Mouse (Mus musculus) kidney, adult 2 months (tissue): Measurements from ENCODE around the gene Selenoo. TPM values are rescaled to one million over a fixed set of nuclear protein-coding genes. Genes with fewer than 3 reads are reported as not detected.

Source experiments
- DNase-seq: peaks from one replicate; pipeline ENCODE4 v3.0.0; 2021
- H3K27ac ChIP-seq: fragments of 200-500 bp; 2 replicates; pipeline ENCODE4 v1.5.1; 2012; ENCODE audit warnings: low read depth, low read length, control low read depth, inconsistent platforms; ENCODE audit not compliant: insufficient read depth
- H3K27me3 ChIP-seq: fragments of 200-500 bp; replicated peaks from 2 replicates; pipeline ENCODE4 v1.6.1; 2012; ENCODE audit warnings: mild to moderate bottlenecking, moderate library complexity, low read length, inconsistent platforms; ENCODE audit not compliant: control insufficient read depth, insufficient read depth
- H3K36me3 ChIP-seq: fragments of 200-500 bp; 2 replicates; pipeline ENCODE4 v1.6.1; 2012; ENCODE audit warnings: mild to moderate bottlenecking, moderate library complexity, low read length, inconsistent platforms; ENCODE audit not compliant: control insufficient read depth, insufficient read depth
- H3K4me1 ChIP-seq: fragments of 200-500 bp; 2 replicates; pipeline ENCODE4 v1.6.1; 2011; ENCODE audit warnings: low read length; ENCODE audit not compliant: control insufficient read depth, insufficient read depth
- H3K4me3 ChIP-seq: fragments of 200-500 bp; 2 replicates; pipeline ENCODE4 v1.5.1; 2011; ENCODE audit warnings: mild to moderate bottlenecking, low read depth, low read length, control low read depth; ENCODE audit not compliant: insufficient read depth
- CTCF ChIP-seq: fragments of 200-500 bp; conservative IDR thresholded peaks from 2 replicates; pipeline ENCODE4 v1.5.1; 2011; ENCODE audit warnings: low read depth, mild to moderate bottlenecking, control low read depth, low read length, moderate library complexity, mixed read lengths; ENCODE audit not compliant: insufficient read depth, insufficient read length
- POLR2A ChIP-seq: fragments of 200-500 bp; IDR thresholded peaks from one replicate; pipeline ENCODE4 v1.6.1; 2011; ENCODE audit warnings: low read depth, low read length, control low read depth
- WGBS: fragments of 180-500 bp; shearing (Covaris S2); methylation state at CpG from one replicate; pipeline ENCODE4 v1.1.7; 2018; 5-methylcytosine and 5-hydroxymethylcytosine counted together
- polyA plus RNA-seq: library from polyadenylated mRNA; depleted of rRNA; stranded (reverse); fragments of >200 nt; gene quantifications from 2 replicates; pipeline ENCODE4 v1.2.3, GENCODE M21; 2012

Selenoo gene
- polyA plus RNA-seq, 1 experiment, result 55.9 TPM

DNA sequence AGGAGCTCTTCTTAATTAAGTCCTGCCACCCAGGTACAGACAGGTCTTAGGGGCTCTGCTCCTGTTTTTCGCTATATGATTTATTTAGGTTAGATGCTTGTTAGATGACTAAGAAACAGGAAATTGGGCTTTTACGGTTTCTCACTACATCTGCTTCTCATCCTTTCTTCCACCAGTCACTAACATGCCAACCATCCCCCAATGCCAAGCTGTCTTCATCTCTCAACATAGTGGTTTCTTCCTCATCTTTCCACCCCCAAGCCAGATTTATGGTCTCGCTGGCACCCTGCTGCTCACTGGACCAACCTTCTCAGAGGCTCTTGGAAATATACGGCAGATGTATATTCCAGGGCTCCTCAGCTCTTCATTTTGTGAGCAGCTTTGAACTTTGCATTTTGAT is 1.8 kb downstream of the Selenoo start:
- H3K4me3 ChIP-seq, result no peak overlapping the region
- H3K4me1 ChIP-seq, result peaks cover 6% of the 10 kb centered on the region; the same call in 1 of the 2 replicates
- peaks cover 2% of the 10 kb centered on the region; the same call in 1 of the 2 replicates for H3K36me3 ChIP-seq
- H3K27me3 ChIP-seq, result no peaks in the 10 kb centered on the region
- TF ChIP-seq POLR2A (no peak), CTCF (no peak)
- no peak for DNase-seq
- 86% methylated on average over 4 of the region's 4 CpGs for WGBS
- H3K27ac ChIP-seq, result no peak overlapping the region

DNA sequence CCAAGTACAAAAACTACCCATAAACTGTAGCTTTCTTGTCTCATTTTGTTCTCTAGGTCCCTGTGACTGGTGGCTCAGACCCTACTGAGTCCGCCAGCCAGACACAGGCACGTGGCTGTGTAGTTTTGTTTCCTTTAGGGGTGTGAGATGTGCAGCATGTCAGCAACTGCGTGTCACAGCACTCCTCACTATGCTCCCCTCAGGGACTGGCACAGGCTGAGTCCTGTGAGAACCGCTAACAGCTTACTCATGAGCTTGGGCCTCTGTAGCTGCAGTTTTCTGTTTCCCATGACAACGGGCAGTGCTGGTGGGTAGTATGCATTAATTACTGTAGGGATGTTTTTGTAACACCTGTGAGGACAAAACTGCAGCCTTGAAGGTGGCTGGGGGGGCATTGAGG is 3.3 kb downstream of the Selenoo start:
- Histone ChIP-seq H3K27me3 (no peaks in the 10 kb centered on the region), H3K27ac (no peak overlapping the region), H3K4me3 (no peak overlapping the region), H3K36me3 (peaks cover 2% of the 10 kb centered on the region; the same call in 1 of the 2 replicates), H3K4me1 (peaks cover 6% of the 10 kb centered on the region; the same call in 1 of the 2 replicates)
- TF ChIP-seq CTCF, result no peak
- TF ChIP-seq POLR2A, result no peak
- DNase-seq, result no peak
- 75% methylated on average over 5 of the region's 5 CpGs for WGBS

DNA sequence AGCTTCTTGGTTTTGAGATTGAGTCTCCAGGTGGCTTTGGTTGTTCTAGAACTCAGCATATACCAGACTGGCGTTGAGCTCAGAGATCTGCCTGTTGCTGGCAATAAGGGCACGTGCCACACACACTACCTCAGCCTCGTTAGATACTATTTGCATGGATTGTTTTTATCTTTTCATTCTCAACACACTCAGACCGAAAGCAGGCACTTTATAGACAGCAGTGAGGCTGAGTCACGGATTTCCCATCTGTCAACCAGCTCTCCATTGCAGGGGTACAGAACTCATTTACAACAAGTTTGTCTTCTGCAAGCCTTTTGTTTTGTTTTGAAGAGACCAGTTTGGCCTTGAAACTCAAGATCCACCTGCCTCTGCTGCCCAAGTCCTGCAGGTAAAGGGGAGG is 8.6 kb downstream of the Selenoo start:
- WGBS, result 91% methylated on average over 5 of the region's 5 CpGs
- H3K4me1 ChIP-seq, result no peaks in the 10 kb centered on the region
- TF ChIP-seq CTCF, result no peak
- no peak for TF ChIP-seq POLR2A
- H3K36me3 ChIP-seq, result peaks cover 4% of the 10 kb centered on the region; the same call in 1 of the 2 replicates
- H3K27ac ChIP-seq, result no peak overlapping the region
- no peaks in the 10 kb centered on the region for H3K27me3 ChIP-seq
- DNase-seq, result no peak
- H3K4me3 ChIP-seq, result no peak overlapping the region

DNA sequence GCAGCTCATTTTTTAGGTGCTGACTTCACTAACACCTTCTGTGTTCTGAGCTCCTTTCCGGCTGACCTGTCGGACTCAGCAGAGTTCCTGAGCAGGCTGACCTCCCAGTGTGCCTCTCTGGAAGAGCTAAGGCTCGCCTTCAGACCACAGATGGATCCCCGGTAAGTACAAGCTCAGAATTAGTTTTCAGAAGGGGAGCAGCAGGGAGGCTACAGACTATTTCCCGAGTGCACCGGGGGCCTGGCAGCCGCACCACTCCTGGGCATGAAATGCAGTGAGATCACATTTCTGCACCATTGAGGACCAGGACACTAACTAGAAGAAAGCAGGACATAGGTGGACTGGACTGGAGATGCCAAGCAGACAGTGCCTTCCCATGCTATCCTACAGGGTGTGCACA is 9.7 kb downstream of the Selenoo start:
- TF ChIP-seq CTCF (no peak), POLR2A (no peak)
- no peak overlapping the region for H3K27ac ChIP-seq
- DNase-seq, result no peak
- H3K27me3 ChIP-seq, result no peaks in the 10 kb centered on the region
- H3K4me1 ChIP-seq, result no peaks in the 10 kb centered on the region
- H3K4me3 ChIP-seq, result no peak overlapping the region
- 89% methylated on average over 7 of the region's 7 CpGs for WGBS
- peaks cover 4% of the 10 kb centered on the region; the same call in 1 of the 2 replicates for H3K36me3 ChIP-seq

DNA sequence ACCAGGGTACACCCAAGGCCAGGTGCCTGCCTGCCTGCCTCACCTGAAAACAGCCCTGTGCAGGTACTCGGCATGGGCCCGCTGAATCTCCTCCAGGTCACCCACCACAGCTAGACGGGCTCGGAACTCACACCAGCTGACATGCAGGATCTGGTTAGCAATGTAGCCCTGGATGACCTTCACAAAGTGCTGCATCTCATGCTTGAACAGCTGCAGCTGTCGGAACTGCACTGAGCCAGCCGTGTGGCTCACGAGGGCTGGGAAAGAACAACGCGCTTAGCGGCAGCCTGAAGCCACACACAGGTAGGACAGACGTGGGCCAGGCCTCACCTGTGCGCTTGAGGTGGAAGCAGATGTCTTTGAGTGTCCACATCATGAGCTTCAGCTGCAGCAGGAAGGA is 11.9 kb downstream of the Selenoo start:
- WGBS, result 58% methylated on average over 12 of the region's 12 CpGs
- H3K4me3 ChIP-seq, result no peak overlapping the region
- peaks cover 1% of the 10 kb centered on the region; the same call in 1 of the 2 replicates for H3K36me3 ChIP-seq
- no peaks in the 10 kb centered on the region for H3K4me1 ChIP-seq
- no peak overlapping the region for H3K27ac ChIP-seq
- DNase-seq, result no peak
- H3K27me3 ChIP-seq, result no peaks in the 10 kb centered on the region
- TF ChIP-seq CTCF (0 out of 2 replicates have a peak, but pooled peaks have one; percentile 7), POLR2A (no peak)

DNA sequence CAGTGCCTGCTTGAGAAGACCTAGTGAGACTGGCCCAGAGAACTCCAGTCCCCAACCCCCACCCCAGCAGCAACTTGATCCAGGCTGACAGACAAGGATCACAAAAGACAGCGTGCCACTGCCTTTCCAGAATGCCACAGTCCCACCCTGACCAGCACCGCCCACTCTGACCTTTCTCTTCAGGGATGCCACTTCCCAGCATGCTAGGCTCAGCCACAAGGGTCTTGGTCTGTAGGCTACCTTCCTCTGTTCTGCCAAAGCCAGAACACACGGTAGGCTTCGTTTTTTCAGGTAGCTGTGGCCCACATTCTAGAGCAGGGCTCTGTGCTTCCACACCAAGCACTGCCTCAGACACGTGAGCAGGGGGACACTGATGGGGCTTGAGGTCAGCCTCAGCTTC is 13.8 kb downstream of the Selenoo start:
- Histone ChIP-seq H3K27me3 (no peaks in the 10 kb centered on the region), H3K4me1 (no peaks in the 10 kb centered on the region), H3K27ac (no peak overlapping the region), H3K4me3 (no peak overlapping the region), H3K36me3 (peaks cover 1% of the 10 kb centered on the region; the same call in 1 of the 2 replicates)
- no peak for TF ChIP-seq CTCF
- TF ChIP-seq POLR2A, result no peak
- WGBS, result 63% methylated on average over 5 of the region's 5 CpGs
- DNase-seq, result no peak

DNA sequence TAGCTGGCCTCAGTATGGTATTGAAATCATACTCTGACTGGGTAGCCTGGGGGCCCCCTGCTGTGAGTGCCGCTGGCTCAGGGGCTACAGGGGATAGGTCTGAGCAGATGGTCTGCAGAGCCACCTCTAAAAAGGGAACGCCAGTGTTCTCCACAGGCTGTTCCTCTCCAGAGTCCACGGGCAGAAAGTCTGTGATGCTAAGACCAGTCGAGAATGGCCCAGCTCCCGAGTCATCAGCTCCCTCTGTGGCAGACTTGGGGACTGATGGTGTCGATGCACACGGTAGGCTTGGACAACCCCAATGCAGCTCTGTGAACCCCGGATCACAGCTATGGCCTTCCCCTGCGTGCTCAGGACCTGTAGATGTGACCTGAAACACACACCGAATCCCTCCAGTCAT is 15.0 kb downstream of the Selenoo start:
- H3K36me3 ChIP-seq, result peaks cover 1% of the 10 kb centered on the region; the same call in 1 of the 2 replicates
- no peak for DNase-seq
- TF ChIP-seq CTCF (no peak), POLR2A (no peak)
- H3K4me3 ChIP-seq, result no peak overlapping the region
- no peaks in the 10 kb centered on the region for H3K27me3 ChIP-seq
- H3K4me1 ChIP-seq, result no peaks in the 10 kb centered on the region
- WGBS, result 89% methylated on average over 10 of the region's 10 CpGs
- H3K27ac ChIP-seq, result no peak overlapping the region
